Mouse (Mus musculus): ENCODE measurements around the gene 1700025G04Rik.
A peak's percentile ranks its signal among the peaks of the same experiment; 100 is the strongest.

The 1700025G04Rik gene

DNA sequence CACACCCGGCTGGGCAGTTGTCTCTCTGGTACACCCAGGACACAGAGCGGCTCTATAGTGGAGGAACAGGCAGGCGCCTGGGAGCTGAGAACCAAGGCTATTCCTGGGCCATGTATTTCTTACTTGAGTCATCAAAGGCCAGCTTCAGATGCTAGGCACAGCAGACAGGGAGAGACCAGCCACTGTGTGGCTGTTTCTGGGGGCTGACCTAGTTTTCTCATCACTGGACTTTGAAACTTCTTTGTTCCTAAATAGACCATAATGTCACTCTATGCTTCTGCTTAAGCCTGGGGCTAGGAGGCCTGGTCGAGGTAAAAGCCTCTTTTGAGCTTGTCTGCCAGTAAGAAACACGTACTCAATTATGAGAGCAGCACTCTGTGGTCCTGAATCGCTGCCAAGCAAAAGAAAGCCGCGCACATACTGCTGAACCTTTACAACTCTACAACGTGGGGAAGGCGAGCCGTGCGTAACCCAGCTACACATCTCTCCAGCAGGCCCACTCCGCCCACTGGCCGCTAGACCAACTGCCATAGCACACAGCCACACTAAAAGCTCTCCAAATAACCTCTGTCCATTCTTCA lies 199.8 kb downstream of the 1700025G04Rik start:
- peak; percentile 45 to 62 for DNase-seq

DNA sequence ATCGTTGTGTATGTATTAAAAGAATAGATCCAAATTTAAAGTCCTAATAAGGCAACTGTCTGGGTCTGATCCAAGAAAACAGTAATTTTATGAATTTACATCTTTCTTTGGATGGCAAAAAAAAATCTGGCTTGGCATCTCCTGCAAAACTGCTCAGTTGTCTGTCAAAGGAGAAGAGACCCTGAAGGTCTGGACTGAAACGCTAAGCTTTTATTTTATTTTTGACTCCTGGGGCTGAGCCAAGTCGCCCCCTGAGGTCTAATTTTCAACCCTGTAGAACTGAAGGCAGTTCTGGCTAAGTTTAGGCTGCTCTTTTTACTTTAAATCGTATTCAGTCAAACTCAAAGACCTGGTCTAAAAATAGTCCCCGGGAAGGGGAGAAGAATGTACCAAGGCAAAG lies 202.3 kb downstream of the 1700025G04Rik start:
- DNase-seq, result no peak

DNA sequence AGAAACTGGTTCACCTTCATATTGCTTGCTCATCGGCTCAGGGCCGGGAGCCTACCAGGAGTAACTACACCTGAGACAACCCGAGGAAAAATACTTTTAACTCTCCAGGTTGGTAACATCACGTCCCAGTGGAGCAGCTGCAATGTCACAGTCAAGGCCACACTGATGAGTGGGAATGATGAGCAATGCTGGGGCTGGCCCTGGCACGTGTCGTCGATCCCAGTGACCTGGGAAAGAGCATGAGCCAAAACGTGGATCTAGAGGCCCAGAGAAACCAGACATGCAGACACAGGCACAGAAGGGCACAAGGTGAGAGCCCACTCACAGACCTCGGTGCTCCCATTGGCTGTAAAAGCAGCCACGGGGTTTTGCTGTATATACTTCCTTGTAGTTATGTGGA lies 202.8 kb downstream of the 1700025G04Rik start:
- DNase-seq, result no peak

DNA sequence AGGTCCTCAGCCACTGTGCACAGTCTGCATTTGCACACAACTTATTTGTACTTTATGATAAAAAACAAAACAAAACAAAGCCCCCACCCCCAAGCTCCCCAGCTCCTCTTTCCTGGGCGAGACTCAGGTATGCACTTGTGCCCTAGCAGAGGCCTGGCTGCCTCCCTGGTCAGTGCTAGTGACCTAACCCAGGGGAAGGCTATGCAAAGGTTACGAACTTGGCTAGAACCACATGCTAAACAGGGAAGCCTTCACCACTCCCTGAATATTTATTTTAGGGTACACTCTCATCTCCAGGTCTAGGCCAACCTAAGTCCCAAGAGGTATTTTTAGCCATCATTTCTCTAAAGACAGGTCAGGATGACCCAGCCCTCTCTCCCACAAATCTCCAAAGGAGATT lies 203.8 kb downstream of the 1700025G04Rik start:
- DNase-seq, result peak in 1 of 2 experiments; percentile 1

DNA sequence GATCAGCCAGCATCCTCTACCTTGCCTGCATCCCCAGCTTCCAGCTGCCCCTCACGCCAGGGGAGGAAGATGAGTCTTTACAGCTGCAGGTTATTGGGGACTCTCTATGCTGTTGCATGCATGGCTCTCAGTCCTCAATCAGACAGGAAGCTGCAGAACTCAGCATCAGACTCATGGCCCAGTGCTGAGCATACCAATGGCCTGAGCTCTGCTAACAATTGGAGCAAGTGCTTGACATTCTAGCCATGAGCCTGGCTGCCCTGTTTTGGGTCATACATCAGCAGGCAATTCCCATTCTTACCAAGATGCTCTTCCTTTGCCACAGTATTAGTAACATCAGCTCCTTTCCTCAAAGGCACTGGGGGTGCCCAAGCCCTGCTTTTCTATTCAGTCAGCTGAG lies 208.7 kb downstream of the 1700025G04Rik start:
- DNase-seq, result no peak

DNA sequence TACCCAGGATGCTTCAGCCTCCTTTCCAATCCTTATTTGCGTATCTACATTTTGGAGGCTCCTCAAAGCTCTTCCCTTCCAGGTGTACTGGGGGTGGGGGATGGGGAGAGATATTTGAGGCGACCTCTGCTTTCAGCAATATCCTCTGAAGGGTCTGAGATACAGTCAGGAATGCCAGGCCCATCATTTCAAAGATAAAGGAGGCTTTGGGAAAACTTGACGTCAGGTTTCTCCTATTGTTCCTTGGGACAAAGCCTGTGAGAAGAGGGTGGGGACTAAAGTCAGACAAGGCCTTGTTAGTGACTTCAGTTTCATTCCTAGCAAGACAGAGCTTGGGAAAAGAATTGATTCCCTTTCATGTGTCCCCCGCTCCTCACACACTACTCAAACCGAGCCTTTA lies 209.2 kb downstream of the 1700025G04Rik start:
- DNase-seq, result no peak

DNA sequence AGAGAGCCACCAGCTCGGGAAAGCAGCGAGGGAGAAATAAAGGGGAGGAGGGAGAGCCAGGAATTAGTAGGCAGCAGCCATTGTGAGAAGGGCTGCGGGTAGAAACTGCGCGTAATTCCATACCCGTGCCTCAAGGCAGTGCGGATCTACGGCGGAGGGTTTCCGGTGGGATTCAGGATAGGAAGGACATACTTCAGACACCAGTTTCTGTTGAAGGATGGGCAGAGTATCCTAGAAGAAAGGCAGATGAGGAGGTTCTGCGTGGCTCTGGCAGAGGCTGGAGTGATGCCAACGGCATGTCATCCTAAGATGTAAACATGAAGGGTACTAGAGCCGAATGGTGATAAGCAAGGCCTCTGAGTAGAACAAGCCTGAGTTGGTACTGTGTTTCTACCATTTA lies 210.0 kb downstream of the 1700025G04Rik start:
- DNase-seq, result peak in 1 of 2 experiments; percentile 48

DNA sequence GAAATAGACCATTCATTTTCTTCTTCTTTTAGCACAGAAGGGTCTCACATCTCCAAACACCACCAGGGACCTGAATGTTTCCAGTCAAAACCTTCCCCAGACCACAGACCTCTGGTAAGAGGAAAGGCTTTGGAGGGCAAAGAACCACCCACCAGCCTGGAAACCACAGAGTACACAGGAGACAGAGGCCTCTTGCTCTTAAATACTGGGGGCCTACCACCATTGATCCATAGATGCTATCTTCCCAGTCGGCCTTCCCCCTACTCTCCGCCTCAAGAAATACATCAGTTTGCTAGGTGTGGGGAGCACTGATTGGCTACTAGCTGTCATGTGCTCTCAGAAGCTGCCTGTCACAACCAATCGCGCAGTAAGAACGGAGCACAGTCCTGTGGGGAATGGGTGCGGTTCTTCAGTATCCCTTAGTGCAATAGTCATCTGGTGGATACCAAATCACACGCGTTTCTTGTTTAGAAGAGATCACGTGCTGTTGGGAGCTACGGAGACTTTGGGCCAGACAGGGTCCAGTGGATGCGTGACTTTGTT lies 210.5 kb downstream of the 1700025G04Rik start:
- peak; percentile 35 to 48 for DNase-seq

DNA sequence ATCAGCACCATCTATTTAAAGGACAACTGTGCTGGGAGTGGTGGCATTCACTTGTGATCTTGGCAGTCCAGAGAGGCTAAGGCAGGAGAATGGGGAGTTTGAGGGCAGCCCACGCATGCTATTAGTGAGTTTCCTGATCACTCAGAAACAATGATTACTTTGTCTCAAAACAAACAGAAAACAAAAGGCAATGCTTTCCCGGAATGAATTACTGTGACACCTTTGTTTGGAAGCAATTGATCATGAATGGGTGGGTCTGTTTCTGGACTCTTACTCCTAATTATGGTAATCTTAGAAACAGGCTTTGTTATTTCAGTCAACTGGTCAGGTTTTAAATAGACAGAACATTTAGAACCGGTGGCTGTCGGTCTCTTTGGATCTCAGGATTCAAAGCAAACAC lies 211.5 kb downstream of the 1700025G04Rik start:
- DNase-seq, result no peak

DNA sequence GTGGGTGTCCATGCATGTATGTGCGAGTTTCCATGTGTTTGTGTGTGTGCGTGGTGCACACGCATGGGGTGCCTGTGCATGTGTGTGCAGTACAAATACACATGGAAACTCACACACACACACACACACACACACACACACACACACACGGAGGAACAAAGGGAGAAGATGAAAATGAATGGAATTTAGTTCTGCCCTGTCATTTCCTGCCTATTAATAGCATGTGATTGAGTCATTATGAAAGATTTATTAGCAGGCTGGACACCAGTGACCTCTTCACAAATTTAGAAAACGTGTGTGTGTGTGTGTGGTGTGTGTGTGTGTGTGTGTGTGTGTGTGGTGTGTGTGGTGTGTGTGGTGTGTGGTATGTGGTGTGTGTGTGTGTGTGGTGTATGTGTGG lies 217.0 kb downstream of the 1700025G04Rik start:
- no peak for DNase-seq

DNA sequence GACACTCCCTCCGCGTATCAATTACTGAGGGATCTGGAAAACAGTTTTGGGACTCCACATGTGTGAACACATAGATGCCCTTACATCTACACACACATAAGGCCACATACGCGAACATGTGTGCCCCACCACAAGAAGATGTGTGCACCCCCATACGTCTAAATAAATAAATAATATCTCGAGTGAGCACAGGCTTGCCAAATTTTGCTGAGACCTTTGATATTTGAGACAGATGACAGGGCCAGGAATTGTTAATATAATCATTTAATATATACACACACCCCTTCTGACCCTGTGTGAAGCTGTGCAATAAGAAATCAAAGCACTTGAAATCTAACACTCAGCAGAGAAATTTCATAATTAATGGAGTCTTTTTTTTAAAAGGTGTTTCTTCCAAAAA lies 225.6 kb downstream of the 1700025G04Rik start:
- DNase-seq, result no peak

DNA sequence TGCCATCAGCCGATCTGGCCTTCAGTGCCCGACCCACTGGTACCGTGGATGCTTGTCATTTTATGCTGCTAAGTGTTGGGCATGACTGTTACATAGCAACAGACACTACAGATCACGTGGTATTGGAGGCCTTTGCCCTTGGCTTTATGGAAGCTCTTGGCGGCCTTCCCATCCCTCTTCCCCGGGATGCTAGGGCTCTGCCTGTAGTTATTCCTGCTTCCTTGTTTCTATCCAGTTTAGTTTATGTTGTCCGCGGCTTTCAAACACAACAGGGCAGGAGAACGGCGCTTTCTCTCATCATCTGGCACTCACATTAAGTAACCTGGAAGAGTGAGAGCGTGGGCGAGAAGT lies 226.2 kb downstream of the 1700025G04Rik start:
- peak in 1 of 2 experiments; percentile 43 for DNase-seq

DNA sequence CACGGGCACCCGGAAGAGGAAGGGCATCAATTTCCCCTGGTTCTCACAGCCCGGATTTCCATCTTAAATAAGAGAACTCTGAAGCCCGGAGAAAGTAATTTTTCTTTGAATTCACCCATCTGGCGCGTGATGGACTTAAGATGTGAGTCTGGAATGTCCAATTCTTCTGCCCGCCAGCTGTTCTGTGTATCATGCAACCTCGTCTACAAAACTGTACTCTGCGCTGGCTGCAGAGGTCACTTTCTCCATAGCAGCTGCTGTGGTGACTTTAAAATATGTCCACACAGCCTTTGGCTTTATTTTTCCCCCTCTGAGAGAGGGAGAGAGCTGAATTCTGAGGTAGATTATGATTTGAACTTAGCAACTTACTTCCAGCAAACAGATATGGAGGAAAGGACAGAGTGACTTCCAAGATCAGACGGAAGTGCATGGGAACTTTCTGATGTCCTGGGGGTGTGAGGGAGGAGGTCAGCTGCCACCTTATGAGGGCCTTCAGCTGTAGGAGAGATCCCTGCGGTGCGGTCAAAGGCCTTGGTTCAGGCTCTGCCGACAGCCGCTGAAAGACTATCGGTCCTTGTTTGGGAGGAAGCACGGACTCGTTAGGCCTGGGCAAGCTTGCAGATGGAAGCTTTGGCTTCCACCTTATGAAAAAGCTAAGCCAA lies 226.7 kb downstream of the 1700025G04Rik start:
- DNase-seq, result no peak

DNA sequence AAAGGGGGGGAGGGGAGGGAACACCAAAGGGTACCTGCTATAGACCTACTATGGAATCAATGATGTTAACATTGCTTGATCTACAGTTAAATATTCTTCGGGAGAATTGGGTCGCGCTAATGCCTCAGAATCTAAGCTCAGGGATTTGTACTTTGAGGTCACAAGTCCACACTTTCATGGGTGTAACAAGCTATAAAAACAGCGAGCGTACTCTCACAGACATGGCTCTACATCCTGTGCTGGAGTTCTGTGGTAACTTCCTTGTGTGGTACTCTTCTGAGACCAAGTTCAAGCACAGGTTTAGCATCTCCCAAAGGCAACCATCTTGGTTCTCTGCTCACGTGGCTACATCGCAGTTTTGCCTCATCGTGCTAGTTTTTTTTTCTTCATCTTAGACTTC lies 227.8 kb downstream of the 1700025G04Rik start:
- DNase-seq, result no peak

DNA sequence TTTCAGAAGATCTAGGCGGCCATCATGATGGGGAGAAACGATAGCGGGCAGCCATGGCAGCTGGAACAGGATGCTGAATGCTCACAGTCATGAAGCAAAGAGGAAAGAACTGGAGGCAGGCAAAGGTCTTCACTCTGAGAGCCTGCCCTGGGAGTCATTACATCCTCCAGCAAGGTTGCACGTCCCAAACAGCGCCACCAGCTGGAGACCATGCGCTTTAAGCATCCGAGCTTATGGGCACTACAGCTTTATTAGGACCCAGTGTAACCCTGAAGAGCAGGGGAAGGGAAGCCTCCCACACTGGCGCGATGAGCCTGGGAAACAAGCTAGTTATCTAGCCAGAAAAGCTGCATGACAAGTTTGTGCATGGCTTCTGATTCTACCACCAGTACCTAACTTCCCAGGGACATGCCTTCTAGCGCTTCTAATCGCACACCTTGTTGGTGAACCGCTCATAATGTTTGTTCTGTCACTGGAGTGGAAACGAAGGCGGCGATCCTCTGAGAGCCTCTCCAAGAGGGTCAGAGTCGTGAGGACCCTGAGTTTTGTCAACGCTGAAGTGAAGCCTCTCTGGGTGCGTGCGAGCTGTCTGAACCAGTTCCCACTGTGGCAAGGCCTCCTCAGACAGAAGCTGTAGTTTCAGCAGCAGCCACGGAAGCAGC lies 228.5 kb downstream of the 1700025G04Rik start:
- DNase-seq, result no peak

DNA sequence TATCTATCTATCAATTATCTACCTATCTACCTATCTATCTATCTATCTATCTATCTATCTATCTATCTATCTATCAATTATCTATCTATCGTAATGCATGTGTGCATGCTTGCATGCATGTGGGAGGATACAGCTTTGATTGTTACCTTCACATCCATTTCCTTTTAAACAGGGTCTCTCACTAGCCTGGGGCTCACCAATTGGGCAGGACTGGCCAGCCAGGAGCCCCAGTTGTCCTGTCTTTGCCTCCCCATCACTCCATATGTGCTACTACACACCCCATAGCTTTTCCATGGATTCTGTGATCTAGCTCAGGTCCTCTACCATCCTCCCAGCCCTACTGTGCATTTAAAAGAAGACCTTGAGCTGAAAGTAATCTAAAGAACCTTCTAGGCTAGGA lies 231.5 kb downstream of the 1700025G04Rik start:
- no peak for DNase-seq

DNA sequence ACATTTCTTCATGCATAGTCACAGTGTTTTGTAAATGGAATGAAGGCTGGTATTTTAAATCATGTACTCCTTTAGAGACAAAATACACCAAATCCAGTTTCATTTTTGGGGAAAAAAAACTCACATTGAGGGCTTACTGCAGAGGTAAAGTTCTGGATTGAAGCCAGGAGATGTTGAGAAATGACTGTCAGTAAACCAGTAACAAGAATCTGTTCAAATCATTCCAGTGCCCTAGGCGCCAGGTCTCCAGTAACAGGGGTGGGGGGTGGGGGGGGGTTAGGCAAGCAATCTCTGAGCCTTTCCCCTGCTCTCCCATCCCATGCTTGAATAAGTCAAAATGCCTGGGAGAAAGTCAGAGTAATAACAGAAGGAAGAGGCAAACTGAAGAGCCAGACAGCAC lies 234.4 kb downstream of the 1700025G04Rik start:
- DNase-seq, result no peak

DNA sequence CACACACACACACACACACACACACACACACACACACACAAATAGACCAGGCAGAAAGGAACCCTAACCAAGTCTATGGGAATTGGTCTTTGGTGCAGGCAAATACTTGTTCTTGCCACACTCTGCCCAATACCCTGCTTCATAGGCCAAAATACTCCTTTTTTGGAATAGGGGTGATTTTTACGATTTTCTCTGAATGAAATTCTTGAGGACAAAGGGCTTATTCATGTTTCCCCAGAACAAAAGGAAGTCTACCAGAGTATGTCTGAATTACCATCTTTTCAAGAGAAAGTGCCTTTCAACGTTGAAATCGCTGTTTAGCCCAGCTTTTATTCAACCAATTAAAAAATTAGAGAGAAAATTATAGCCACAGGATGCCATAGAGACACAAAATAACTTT lies 237.9 kb downstream of the 1700025G04Rik start:
- no peak for DNase-seq

DNA sequence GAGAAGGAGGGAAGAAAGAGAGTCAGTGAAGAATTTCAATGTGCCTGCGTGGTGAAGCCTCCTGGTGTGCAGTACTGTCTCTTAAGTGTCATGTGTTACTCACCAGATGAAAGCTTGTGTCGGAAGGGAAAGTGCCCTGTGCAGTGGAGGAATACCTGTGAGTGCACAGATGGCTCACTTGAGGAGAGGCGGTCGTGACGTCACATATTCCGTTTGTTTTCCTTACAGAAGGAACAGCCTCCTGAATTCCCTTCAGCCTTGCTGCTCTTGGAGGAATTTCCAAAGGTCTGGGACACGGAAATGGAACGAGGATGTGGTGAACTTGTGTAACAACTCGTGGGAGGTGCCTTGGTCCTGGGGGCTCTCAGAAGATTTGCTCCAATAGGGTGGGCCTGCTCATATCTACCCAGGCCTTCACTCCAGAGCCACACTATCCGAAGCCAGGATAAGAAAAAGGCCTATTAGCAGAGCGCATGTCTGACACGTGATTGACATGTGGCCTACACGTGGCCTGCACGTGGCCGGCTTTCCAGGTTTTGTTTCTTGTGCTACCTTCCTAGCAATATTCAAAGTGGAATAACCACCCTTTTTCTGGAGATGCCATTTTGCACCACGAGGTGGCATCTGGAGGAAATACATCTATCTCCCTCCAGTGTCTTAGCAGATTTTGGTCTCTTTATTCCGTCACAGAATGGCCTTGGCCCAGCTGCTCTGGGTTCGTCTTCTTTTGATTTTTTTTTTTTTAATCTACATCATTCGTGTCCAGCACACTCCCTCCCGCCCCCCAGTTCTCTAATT lies 238.7 kb downstream of the 1700025G04Rik start:
- DNase-seq, result no peak

DNA sequence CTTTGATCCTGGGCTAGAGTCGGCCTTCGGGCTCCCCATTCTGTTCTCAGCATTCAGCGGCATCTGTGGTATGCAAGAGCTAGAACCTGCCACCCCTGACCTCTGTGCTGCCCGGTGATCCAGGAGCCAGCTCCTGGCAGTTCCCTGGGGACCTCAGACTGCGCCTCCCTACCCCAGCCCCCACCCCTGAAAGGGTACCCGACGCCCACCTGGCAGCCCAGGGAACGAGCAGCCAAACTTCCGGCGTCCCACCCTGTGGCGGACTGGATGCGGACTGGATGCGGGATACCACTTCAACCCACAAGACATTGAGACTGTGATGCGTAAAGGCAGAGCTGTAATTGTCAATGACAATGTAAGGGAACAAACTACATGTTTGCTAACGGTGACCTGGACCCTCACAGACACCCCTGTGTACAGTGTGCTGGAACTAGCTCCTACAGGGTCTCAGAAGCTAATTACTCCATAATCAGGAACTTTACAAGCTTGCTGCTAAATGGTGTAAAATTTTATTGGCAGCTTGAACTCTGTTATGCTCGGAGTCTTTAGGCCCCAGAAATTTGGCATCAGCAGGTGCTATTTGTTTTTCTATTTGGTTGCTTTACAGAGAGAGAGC lies 239.8 kb downstream of the 1700025G04Rik start:
- DNase-seq, result no peak

DNA sequence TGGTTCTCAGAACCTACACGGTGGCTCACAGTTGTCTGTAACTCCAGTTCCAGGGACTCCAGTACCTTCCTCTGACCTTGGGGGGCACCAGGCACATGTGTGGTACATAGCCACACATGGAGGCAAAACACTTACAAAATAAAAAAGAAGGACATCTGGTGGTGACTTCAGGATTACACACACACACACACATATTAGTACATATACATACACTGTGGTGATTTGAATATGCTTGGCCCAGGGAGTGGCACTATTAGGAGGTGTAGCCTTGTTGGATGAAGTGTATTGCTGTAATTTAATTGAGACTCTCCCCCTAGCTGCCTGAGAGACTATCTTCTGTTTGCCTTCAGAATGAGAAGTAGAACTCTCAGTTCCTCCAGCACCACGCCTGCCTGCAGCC lies 241.6 kb downstream of the 1700025G04Rik start:
- DNase-seq, result no peak

DNA sequence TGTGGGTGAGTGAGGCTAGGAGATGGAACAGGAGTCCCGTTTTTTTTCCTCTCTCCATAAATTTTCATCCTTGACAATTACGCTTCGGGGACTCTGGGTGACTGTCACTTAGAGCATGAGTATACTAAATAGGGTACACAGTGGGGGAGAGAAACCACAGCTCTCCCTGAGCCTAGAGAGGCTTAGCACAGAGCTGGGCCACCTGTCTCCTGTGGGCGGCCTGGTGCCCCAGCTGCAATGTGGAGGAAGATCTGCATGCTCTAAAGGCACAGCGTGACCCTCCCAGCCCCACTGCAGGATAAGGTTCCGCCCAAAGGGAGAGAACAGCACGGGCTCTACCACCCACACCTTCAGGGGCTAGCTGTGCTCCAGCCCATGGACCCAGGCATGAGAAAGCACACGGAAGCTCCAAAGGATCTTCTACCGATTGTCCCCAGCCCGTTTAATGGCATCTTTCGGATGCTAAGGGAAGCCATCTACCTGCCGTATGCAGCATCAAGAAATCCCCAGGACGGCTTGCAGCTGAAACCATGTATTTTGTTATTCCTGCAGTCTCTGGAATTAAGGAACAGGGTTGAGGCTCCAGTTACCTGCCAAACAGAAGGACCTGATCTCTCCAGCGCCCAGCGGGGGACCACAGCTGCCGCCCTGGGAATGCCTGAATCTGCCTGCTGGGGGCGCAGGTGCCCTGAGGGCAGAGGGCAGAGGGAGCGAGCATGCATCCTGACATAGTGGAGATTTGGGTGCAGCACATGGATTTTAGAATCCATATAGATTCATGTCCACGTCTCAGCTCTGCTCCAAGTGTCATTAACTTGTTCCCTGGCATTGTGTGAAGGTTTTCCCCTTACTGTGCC lies 243.8 kb downstream of the 1700025G04Rik start:
- DNase-seq, result peak in 1 of 2 experiments; percentile 64
